Mouse (Mus musculus) kidney, adult 11 months (tissue): ENCODE results near the gene Otp.

Source experiments
- DNase-seq: peaks from one replicate; pipeline ENCODE4 v3.0.0; 2022

Otp gene

DNA sequence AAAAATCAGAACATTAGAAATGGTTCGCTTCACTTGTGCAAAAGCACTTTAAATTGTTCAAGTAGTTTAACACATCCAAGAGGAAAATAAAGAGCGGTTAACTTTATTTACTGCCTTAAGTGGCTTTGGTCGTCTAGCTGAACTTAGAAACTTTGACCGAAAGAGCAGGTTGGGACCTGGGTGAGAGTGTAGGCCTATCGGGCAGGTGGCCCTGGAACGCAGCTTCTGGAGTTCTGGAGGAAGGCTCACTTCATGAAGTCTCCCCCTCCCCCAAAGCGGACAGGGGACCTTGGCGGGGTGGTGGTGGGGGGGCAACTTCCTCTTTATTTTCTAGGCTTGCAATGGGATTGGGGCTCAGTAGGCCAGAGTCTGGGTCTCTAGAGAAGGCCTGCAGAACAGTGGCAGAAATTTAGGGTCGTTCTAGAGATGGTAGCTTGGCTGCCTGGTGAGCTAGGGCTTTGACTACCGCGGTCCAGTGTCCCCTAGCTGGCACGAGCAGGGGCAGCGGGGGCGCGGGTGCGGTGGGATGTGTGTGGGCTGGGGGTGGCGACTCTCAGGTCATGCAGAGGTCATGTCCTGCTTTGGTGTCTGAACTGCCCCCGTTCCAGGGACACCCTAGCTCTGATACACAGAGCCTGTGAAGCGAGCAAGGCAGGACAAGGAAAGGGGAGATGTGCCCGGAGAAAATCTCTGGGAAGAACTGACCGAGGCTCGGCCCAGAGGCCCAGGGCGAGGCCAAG lies 576 bp upstream of the Otp start:
- DNase-seq = no peak

GRCm38 (mm10) chr13:94876286-94877210 lies 1.1 kb downstream of the Otp start:
- no peak for DNase-seq

- no peak for DNase-seq
These were observed 1.8 kb downstream of the Otp start for GRCm38 (mm10) chr13:94877211-94877590.

GRCm38 (mm10) chr13:94877991-94878745 lies 2.8 kb downstream of the Otp start:
- DNase-seq = no peak

DNA sequence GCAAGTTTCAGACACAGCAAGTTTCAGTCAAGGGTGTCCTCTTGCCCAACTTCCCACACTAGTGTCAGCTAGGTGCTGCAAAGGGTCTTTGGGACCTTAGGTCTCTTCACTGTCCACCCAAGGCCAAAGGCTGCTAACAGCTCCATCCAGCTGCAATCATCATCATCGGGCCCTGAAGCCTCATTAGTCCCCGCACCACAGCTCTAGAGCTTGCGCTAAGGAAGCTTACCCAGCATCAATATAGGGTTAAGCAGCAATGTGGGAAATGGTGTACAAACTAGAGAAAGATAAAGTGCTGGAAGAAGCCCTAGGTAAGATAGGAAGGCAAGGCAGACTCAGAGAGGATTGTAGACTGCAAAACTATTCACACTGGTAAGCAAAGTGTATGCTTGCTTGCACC lies 5.8 kb downstream of the Otp start:
- no peak for DNase-seq

DNA sequence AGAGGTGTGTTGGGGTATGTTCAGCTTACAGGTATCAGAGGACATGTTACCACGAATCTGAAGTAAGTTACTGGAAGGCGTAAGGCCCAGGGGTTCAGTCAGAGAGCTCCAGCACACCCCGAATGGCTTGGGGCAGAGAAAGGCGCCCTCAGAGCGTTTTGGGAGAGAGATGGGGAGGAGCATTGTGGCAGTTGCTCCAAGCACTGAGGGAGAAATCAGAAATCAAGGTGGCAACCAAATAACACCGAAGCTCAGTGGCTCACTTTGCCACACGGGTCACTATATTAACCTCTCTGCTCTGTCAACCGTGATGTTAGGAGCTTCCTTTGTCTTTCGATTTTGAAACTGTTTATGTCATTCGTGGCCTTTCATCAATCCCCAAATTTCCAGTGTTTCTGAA lies 6.8 kb downstream of the Otp start:
- no peak for DNase-seq

DNA sequence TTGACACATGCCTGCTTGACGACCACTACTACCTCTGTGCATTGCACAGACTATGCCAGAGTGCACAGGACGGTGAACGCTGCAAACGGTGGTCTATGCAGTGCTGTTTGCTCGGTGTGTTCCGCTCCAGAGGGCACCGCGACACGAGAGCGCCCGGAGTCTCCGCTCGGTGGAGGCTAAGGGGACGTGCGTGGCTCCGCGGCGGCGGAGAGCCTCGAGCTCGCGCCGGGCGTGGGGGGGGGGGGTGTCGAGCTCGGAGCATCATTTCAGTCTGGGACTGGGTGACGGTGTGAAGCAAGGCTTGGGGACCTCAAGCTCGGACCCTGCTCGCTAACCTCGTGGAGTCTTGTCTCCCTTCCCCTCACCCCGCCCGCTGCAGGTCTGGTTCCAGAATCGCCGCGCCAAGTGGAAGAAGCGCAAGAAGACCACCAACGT lies 7.3 kb downstream of the Otp start:
- DNase-seq = no peak

DNA sequence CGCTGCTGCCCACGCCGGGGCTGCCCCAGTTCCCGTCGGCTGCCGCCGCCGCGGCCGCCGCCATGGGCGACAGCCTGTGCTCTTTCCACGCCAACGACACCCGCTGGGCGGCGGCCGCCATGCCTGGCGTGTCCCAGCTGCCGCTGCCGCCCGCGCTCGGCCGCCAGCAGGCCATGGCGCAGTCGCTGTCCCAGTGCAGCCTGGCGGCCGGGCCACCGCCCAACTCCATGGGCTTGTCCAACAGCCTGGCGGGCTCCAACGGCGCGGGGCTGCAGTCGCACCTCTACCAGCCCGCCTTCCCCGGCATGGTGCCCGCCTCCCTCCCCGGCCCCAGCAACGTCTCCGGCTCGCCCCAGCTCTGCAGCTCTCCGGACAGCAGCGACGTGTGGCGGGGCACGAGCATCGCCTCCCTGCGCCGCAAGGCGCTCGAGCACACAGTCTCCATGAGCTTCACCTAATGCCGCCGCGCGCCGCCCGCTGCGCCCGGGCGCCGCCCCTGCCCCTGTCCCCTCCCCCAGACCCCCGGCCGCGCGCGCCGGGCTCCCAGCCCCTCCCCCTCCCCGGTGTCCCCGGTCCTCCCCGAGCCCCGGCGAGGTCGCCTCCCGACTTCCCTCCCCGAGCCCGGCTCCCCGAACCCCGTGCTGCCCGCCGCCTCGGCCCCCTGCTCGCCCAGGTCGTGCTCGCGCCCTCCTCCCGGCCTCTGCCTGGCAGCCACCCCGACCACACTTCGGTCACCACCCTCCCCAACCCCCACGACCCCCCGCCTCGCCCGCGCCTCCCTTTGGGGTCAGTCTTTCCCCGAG lies 8.0 kb downstream of the Otp start:
- DNase-seq = no peak

- no peak for DNase-seq
These were observed 8.9 kb downstream of the Otp start for GRCm38 (mm10) chr13:94883966-94884960.

DNA sequence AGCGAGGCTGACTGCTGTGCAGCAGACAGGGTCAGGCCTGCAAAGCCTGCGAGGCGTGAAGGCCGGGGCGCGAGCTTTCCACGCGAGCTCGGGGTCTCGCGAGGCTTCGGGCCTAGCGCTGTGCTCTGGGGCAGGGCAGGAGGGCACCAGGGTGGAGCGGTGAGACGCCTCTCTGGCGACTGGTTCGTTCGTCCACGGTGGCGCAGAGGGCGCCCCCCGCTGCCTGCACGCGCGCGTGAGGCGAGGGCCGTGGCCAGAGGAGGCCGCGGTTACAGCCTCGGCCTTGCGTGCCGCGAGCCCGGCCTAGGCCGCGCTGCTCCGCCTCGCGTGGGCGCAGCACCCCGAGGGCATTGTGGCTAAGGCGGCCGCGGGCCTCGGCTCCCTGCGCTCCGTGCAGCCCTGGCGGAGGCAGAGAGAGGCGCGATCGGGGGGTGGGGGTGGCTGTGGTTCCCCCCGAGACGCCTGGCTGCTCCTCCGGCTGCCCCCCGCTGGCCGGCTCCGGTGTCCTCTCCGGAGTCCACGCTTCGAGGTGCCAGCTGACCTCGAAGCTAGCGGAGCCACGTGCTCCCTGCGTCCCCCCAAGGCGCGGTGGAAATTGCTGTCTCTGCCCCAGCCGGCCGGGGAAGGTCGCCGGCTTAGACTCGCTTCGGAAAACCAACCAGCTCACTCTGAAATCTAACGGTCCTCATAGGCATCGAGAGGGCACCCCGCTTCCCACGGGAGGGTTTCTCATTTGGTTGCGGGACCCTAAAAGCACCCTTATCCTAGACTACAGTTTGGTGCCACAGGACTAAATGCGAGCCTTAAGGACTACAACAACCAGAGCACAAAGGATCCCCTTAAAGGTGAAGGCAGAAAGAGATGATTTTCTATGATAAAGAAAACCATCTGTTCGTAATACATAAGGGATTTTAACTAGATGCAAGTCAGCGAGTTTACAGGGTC lies 10.2 kb downstream of the Otp start:
- no peak for DNase-seq

- no peak for DNase-seq
These were observed 32.4 kb downstream of the Otp start for GRCm38 (mm10) chr13:94907841-94908240.

DNA sequence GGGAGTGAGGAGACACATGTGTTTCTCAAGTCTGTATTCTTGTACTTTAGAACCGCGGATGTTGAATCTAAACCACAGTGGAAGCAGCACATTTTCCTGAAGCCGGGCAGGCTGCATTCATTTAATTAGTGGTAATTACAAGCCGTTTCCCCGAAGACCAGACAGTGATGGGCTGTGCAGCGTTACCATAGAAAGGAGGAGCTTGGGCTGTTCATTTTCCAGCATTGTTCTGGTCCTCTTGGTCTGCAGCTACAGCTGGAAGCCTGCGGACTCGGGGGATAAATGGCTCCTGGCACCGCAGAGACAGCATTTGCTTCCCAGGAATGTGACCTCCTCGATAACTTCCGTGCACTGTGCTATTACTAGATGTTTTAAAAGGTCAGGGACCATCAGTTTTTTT lies 37.6 kb downstream of the Otp start:
- no peak for DNase-seq

GRCm38 (mm10) chr13:94915654-94916053 lies 40.3 kb downstream of the Otp start:
- no peak for DNase-seq

DNA sequence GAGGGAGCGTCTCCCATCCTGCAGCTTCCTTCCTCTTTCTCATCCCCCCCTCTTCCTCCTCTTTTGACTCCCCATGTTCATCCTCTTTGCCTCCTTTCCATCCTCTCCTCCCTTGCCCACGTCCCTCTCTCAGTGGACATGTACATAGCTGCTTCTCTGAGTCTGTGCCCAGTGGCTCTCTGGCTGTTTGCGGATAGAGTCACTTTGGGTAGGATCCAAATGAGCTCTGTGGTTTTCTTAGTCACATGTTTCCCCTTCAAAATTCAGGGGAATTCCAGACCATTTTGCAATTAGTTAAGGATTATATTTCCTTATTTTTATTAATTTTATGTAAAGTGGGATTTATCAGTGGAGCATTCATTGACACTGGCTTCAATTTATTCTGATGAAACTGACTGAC lies 52.7 kb downstream of the Otp start:
- DNase-seq = no peak
